Mouse (Mus musculus): ENCODE data around the gene Inpp4b. TPM values are rescaled to one million over a fixed set of nuclear protein-coding genes. Genes with fewer than 3 reads are reported as not detected.

Inpp4b gene
- polyA plus RNA-seq, 2 experiments, result 3.4 to 14.0 TPM

DNA sequence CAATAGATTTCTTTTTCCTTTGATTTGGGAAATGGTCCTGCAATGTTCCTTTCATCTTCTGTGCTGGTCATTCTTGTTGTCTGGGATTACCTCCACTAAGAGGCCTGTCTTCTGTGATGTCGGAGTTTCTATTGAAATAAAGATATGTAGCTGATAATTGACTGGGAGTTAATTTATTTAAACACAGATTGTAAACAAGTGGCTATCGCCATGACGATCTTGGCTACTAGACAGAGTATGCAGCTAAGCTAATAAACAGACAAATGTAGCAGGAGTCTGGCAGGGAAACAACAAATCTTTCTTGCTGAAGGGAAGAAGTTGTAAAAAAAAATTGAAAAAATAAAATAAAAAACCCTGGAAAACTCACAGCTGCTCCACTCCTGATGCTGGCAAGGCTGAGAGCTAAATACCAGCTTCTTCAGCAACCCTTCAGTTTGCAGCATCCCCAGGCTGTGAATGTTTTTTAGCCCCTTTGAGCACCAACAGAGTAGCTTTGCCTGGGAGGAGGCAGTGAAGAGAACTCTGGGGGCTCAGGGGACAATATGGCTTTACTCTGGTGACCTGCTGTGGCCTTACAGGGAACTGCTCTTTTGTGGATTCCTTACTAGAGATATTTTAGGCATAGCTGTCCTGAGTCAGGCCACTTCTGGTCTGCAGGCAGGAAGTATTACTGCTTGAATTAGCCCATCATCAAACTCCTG lies 469.8 kb downstream of the Inpp4b start:
- no peaks in the 10 kb centered on the region for H3K27me3 ChIP-seq (ENCODE audit: control insufficient read depth, insufficient read depth, low read length)
- TF ChIP-seq POLR2A (IDR thresholded peaks at IDR 0.05; ENCODE audit: borderline replicate concordance, extremely low read depth, insufficient read depth, insufficient read length), result no peak
- H3K9ac ChIP-seq (ENCODE audit: low read depth, low read length, severe bottlenecking), result no peak overlapping the region
- peaks cover 12% of the 10 kb centered on the region for H3K4me1 ChIP-seq (ENCODE audit: control insufficient read depth, insufficient read depth, low read length)
- H3K4me2 ChIP-seq (replicated peaks; ENCODE audit: low read depth, low read length, severe bottlenecking), result no peak overlapping the region
- ATAC-seq (ENCODE audit: low FRiP score, low read depth), result no peak
- no peak overlapping the region for H3K4me3 ChIP-seq (replicated peaks; ENCODE audit: low read length)
- H3K36me3 ChIP-seq (ENCODE audit: control insufficient read depth, insufficient read depth, low read length), result no peaks in the 10 kb centered on the region
- DNase-seq (ENCODE audit: low spot score), result peak; percentile 15
- no peaks in the 10 kb centered on the region for H3K9me3 ChIP-seq (ENCODE audit: control insufficient read depth, low read length)
- WGBS, result 21% methylated on average over 3 of the region's 3 CpGs
- no peak overlapping the region for H3K27ac ChIP-seq (replicated peaks; ENCODE audit: low read depth, low read length)

DNA sequence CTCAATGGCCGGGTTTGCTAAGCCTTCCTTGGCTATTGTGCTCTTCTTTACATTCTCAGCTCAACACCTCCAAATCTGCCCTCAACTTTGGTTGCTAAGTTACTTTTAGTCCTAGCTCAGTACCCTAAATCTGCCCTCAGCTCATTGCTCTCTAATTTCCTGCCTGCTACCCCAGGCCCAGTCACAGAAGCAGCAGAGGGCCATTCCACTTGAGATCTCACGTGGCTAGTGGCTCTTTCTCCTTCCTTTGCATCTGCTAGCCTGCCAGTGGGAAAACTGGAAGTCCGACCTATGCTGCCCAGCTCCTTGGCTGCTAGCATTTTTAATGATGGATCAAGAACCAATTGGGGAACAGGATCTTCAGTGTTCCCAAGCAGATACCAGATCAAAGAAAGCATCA lies 472.4 kb downstream of the Inpp4b start:
- H3K4me1 ChIP-seq (ENCODE audit: control insufficient read depth, insufficient read depth, low read length), result peaks cover 12% of the 10 kb centered on the region
- H3K36me3 ChIP-seq (ENCODE audit: control insufficient read depth, insufficient read depth, low read length), result no peaks in the 10 kb centered on the region
- H3K9me3 ChIP-seq (ENCODE audit: control insufficient read depth, low read length), result no peaks in the 10 kb centered on the region
- H3K9ac ChIP-seq (ENCODE audit: low read depth, low read length, severe bottlenecking), result no peak overlapping the region
- ATAC-seq (ENCODE audit: low FRiP score, low read depth), result no peak
- H3K27me3 ChIP-seq (ENCODE audit: control insufficient read depth, insufficient read depth, low read length), result no peaks in the 10 kb centered on the region
- H3K4me3 ChIP-seq (replicated peaks; ENCODE audit: low read length), result no peak overlapping the region
- no peak overlapping the region for H3K4me2 ChIP-seq (replicated peaks; ENCODE audit: low read depth, low read length, severe bottlenecking)
- DNase-seq (ENCODE audit: low spot score), result no peak
- no peak for TF ChIP-seq POLR2A (IDR thresholded peaks at IDR 0.05; ENCODE audit: borderline replicate concordance, extremely low read depth, insufficient read depth, insufficient read length)
- no peak overlapping the region for H3K27ac ChIP-seq (replicated peaks; ENCODE audit: low read depth, low read length)
- WGBS, result 20% methylated on average over 3 of the region's 3 CpGs

DNA sequence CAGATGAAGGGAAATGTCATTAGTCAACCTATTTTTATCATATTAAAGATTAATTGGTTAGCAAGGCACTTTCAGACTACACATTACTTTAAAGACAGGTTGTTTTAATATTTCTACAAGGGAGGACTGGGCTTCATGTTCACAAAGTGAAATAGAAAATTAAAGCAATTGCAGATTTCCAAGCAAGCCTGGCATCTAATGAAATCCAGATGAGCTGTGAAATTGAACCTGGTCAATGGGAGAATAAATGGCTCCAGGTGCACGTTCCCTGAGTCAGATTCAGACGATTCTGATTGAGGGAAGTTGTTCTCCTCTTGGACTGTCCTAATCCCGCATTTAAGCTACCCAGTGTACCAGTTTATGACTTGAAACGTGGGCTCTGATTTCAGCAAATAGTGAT lies 473.2 kb downstream of the Inpp4b start:
- H3K9me3 ChIP-seq (ENCODE audit: control insufficient read depth, low read length), result no peaks in the 10 kb centered on the region
- no peak overlapping the region for H3K9ac ChIP-seq (ENCODE audit: low read depth, low read length, severe bottlenecking)
- 9% methylated on average over 4 of the region's 4 CpGs for WGBS
- H3K4me2 ChIP-seq (replicated peaks; ENCODE audit: low read depth, low read length, severe bottlenecking), result no peak overlapping the region
- H3K4me3 ChIP-seq (replicated peaks; ENCODE audit: low read length), result no peak overlapping the region
- peak; percentile 71 for DNase-seq (ENCODE audit: low spot score)
- H3K27me3 ChIP-seq (ENCODE audit: control insufficient read depth, insufficient read depth, low read length), result no peaks in the 10 kb centered on the region
- TF ChIP-seq POLR2A (IDR thresholded peaks at IDR 0.05; ENCODE audit: borderline replicate concordance, extremely low read depth, insufficient read depth, insufficient read length), result no peak
- no peak overlapping the region for H3K27ac ChIP-seq (replicated peaks; ENCODE audit: low read depth, low read length)
- peaks cover 12% of the 10 kb centered on the region for H3K4me1 ChIP-seq (ENCODE audit: control insufficient read depth, insufficient read depth, low read length)
- no peak for ATAC-seq (ENCODE audit: low FRiP score, low read depth)
- H3K36me3 ChIP-seq (ENCODE audit: control insufficient read depth, insufficient read depth, low read length), result no peaks in the 10 kb centered on the region

DNA sequence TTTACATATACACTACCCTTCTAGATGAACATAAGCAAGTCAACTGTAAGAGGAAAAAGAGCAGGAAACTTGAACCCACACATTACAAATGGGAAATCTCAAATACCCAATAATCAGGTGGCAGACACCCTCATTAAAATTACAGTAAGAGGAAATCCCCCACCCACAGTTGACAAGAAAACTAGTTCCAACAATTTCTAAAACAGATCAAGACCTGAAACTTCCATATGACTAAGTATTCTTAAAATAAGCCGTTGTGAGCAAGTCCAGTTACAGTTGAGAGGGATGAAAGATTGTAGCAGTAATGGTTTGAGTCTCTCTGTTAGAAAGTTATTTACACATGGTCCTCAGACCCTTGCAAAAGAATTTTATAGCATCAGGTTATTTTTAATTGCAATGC lies 480.8 kb downstream of the Inpp4b start:
- TF ChIP-seq POLR2A (IDR thresholded peaks at IDR 0.05; ENCODE audit: borderline replicate concordance, extremely low read depth, insufficient read depth, insufficient read length), result no peak
- no peaks in the 10 kb centered on the region for H3K36me3 ChIP-seq (ENCODE audit: control insufficient read depth, insufficient read depth, low read length)
- no peak overlapping the region for H3K27ac ChIP-seq (replicated peaks; ENCODE audit: low read depth, low read length)
- DNase-seq (ENCODE audit: low spot score), result no peak
- H3K4me3 ChIP-seq (replicated peaks; ENCODE audit: low read length), result no peak overlapping the region
- H3K9ac ChIP-seq (ENCODE audit: low read depth, low read length, severe bottlenecking), result no peak overlapping the region
- H3K27me3 ChIP-seq (ENCODE audit: control insufficient read depth, insufficient read depth, low read length), result no peaks in the 10 kb centered on the region
- H3K9me3 ChIP-seq (ENCODE audit: control insufficient read depth, low read length), result no peaks in the 10 kb centered on the region
- WGBS, result 48% methylated on average over 1 of the region's 1 CpGs
- H3K4me1 ChIP-seq (ENCODE audit: control insufficient read depth, insufficient read depth, low read length), result no peaks in the 10 kb centered on the region
- no peak for ATAC-seq (ENCODE audit: low FRiP score, low read depth)
- H3K4me2 ChIP-seq (replicated peaks; ENCODE audit: low read depth, low read length, severe bottlenecking), result no peak overlapping the region

DNA sequence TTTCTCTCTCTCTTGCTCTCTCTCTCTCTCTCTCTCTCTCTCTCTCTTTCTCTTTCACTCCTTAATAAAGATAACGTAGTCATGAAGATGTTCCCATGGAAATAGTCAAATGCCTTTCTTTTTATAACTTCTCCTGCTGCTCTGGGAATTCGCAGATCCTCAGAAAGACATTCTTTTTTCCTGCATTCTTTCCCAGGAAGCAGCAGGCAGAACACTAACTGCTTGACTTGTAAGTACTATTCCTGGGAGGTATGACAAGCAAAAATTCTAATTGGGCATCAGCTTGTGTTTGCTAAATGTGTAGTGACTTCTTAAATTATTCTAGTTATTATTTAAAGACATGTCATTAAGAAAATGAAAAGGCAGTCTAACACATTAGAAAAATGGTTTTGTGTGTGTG lies 482.6 kb downstream of the Inpp4b start:
- Histone ChIP-seq H3K27me3 (ENCODE audit: control insufficient read depth, insufficient read depth, low read length) (no peaks in the 10 kb centered on the region), H3K4me1 (ENCODE audit: control insufficient read depth, insufficient read depth, low read length) (no peaks in the 10 kb centered on the region), H3K9ac (ENCODE audit: low read depth, low read length, severe bottlenecking) (no peak overlapping the region), H3K9me3 (ENCODE audit: control insufficient read depth, low read length) (no peaks in the 10 kb centered on the region), H3K27ac (replicated peaks; ENCODE audit: low read depth, low read length) (no peak overlapping the region), H3K4me3 (replicated peaks; ENCODE audit: low read length) (no peak overlapping the region), H3K4me2 (replicated peaks; ENCODE audit: low read depth, low read length, severe bottlenecking) (no peak overlapping the region), H3K36me3 (ENCODE audit: control insufficient read depth, insufficient read depth, low read length) (no peaks in the 10 kb centered on the region)
- no peak for TF ChIP-seq POLR2A (IDR thresholded peaks at IDR 0.05; ENCODE audit: borderline replicate concordance, extremely low read depth, insufficient read depth, insufficient read length)
- ATAC-seq (ENCODE audit: low FRiP score, low read depth) (no peak), DNase-seq (ENCODE audit: low spot score) (no peak)
- WGBS, result 40% methylated on average over 2 of the region's 2 CpGs
